Mouse (Mus musculus) forebrain, embryonic 14.5 days (tissue): ENCODE results near the gene Col1a1. TPM values are rescaled to one million over a fixed set of nuclear protein-coding genes. Genes with fewer than 3 reads are reported as not detected.
A peak's percentile ranks its signal among the peaks of the same experiment; 100 is the strongest.

Experiments used
- ATAC-seq: fragments of 200-750 bp; cut with Nextera tagmentation; 2 replicates; pipeline ENCODE4 v1.8.0; 2017; ENCODE audit warnings: mild to moderate bottlenecking, moderate library complexity
- DNase-seq: peaks from one replicate; pipeline ENCODE4 v3.0.0-alpha.2; 2015; ENCODE audit warnings: low spot score
- H3K27ac ChIP-seq: fragments of 300-500 bp; sonication (generic); 2 replicates; pipeline ENCODE4 v1.5.1; 2014; ENCODE audit warnings: low read depth, mild to moderate bottlenecking, control low read depth, low read length, moderate library complexity
- H3K27me3 ChIP-seq: fragments of 300-500 bp; sonication (generic); replicated peaks from 2 replicates; pipeline ENCODE4 v1.6.1; 2014; ENCODE audit warnings: low read length, control low read depth, mixed read lengths; ENCODE audit not compliant: control insufficient read depth, insufficient read depth
- H3K36me3 ChIP-seq: fragments of 300-500 bp; sonication (generic); 2 replicates; pipeline ENCODE4 v1.6.1; 2014; ENCODE audit warnings: low read length, control low read depth; ENCODE audit not compliant: control insufficient read depth, insufficient read depth
- H3K4me1 ChIP-seq: fragments of 300-500 bp; sonication (generic); 2 replicates; pipeline ENCODE4 v1.6.1; 2014; ENCODE audit warnings: antibody characterized with exemption, low read length, control low read depth; ENCODE audit not compliant: control insufficient read depth, insufficient read depth
- H3K4me2 ChIP-seq: fragments of 300-500 bp; sonication (generic); 2 replicates; pipeline ENCODE4 v1.6.1; 2014; ENCODE audit warnings: mild to moderate bottlenecking, control low read depth, low read length
- H3K4me3 ChIP-seq: fragments of 300-500 bp; sonication (generic); 2 replicates; pipeline ENCODE4 v1.5.1; 2014; ENCODE audit warnings: low read depth, low read length, control low read depth
- H3K9ac ChIP-seq: fragments of 300-500 bp; sonication (generic); 2 replicates; pipeline ENCODE4 v1.6.1; 2014; ENCODE audit warnings: mild to moderate bottlenecking, low read length, control low read depth, moderate library complexity
- H3K9me3 ChIP-seq: fragments of 300-500 bp; sonication (generic); replicated peaks from 2 replicates; pipeline ENCODE4 v1.6.1; 2016; ENCODE audit warnings: low read length, control low read depth, mixed read lengths; ENCODE audit not compliant: control insufficient read depth
- WGBS: fragments of 180-500 bp; shearing (Covaris S2); extraction: QIAGEN DNeasy Blood & Tissue Kit; methylation state at CpG from one replicate; pipeline ENCODE4 v1.1.7; 2014; 5-methylcytosine and 5-hydroxymethylcytosine counted together
- polyA plus RNA-seq: library from polyadenylated mRNA; unstranded; fragments of >200 nt; fragmentation: Nextera tagmentation; extraction: Ambion mirVana; gene quantifications from 2 replicates; pipeline ENCODE4 v1.2.1, GENCODE M21; 2014

Gene Col1a1
- polyA plus RNA-seq, 1 experiment from 2014 or later, result 20.6 TPM

DNA sequence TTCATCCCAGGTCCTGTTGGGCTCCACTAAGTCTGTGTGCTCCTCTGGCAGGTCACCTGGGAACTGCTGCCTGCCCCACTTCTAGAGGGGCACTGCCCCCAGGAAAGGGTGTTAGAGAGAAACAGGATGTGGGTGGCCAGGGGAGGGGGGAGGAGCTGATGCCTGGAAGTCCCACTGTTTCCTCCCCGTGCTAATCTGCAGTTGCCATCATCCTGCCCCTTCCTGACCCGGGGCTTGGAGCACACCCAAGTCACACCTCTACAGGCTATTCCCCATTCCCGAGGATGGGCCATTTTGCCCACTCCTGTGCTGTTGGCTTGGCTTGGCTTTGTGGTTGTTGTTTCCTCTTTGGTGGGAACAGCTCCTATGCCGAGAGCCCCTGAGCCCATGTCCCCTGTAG is 64.5 kb downstream of the Col1a1 start:
- ATAC-seq (peak; percentile 9; the same call in 1 of the 2 replicates), DNase-seq (no peak)
- Histone ChIP-seq H3K4me3 (no peak overlapping the region), H3K36me3 (peaks cover 91% of the 10 kb centered on the region), H3K9ac (no peak overlapping the region), H3K4me1 (peaks cover 17% of the 10 kb centered on the region), H3K27ac (no peak overlapping the region; the same call in 1 of the 2 replicates), H3K27me3 (no peaks in the 10 kb centered on the region), H3K9me3 (no peaks in the 10 kb centered on the region), H3K4me2 (no peak overlapping the region)
- 51% methylated on average over 4 of the region's 4 CpGs for WGBS

DNA sequence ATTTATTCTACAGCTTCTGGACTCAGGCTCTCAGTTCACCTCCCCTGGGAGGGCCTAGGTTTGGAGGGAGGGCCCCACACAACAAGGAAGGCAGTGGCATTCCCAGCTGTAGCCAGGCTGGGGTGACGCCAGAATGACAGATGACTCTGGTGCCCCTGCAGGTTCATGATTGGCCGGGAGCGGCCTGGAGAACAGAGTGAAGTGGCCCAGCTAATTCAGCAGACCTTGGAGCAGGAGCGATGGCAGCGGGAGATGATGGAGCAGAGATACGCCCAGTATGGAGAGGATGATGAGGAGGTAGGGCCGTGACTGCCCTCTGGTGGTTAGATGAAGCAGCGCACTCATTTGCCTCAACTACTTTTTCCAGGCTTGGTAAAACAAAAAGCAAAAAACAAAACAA is 65.0 kb downstream of the Col1a1 start:
- H3K27ac ChIP-seq, result no peak overlapping the region; the same call in 1 of the 2 replicates

DNA sequence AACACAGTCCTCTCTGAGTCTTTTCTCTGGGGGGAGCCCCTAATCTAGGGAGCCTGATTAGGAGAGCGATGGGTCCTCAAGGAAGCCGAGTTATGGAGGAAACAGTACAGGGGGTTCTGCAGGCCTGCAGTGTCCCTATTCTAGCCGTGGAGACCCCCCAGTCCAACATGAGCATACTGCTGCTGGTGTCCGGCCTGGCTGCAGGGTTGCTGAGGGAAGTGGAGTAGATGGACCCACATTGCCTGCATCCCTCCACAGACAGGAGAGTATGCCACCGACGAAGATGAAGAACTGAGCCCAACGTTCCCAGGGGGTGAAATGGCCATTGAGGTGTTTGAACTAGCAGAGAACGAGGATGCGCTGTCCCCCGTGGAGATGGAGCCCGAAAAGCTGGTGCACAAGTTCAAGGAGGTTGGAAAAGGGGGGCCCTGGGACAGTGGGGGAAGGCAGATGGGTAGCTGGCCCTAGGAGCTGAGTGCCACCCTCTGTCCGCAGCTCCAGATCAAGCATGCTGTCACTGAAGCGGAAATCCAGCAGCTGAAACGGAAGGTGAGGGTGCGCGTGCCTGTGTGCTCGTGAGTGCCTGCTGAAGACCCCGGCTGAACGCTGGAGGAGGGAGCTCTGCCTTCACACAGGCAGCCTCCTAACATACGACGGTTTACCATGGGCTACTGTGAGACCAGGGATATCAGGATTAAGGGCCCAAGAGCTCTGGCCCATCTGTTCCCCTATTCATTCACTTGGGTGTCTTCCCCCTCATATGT is 65.7 kb downstream of the Col1a1 start:
- Histone ChIP-seq H3K9ac (no peak overlapping the region), H3K27me3 (no peaks in the 10 kb centered on the region), H3K4me1 (peaks cover 17% of the 10 kb centered on the region), H3K36me3 (peaks cover 87% of the 10 kb centered on the region), H3K4me3 (no peak overlapping the region), H3K9me3 (no peaks in the 10 kb centered on the region), H3K27ac (0 out of 2 replicates have a peak overlapping the region, but pooled peaks have one; percentile 27), H3K4me2 (no peak overlapping the region)
- no peak for DNase-seq
- ATAC-seq, result no peak
- WGBS, result 86% methylated on average over 21 of the region's 21 CpGs

More for the DNA sequence above, 65.0 kb downstream of the Col1a1 start:
- no peak overlapping the region for H3K4me2 ChIP-seq
- H3K4me1 ChIP-seq, result peaks cover 15% of the 10 kb centered on the region
- H3K27me3 ChIP-seq, result no peaks in the 10 kb centered on the region
- H3K4me3 ChIP-seq, result no peak overlapping the region
- DNase-seq (peak; percentile 87), ATAC-seq (peak; percentile 66)
- no peaks in the 10 kb centered on the region for H3K9me3 ChIP-seq
- H3K9ac ChIP-seq, result no peak overlapping the region
- H3K36me3 ChIP-seq, result peaks cover 92% of the 10 kb centered on the region
- WGBS, result 1% methylated on average over 8 of the region's 8 CpGs

Other genes starting within 250 kb of the Col1a1 start
- not detected in 2 replicates for gene Gm11541, start 231.7 kb upstream of the Col1a1 start, polyA plus RNA-seq
- not detected in 2 replicates for gene Cdc34b, start 194.4 kb upstream of the Col1a1 start, polyA plus RNA-seq
- not detected in 2 replicates for gene Tmem92, start 153.5 kb upstream of the Col1a1 start, polyA plus RNA-seq
- not detected in 2 replicates for gene Hils1, start 31.4 kb downstream of the Col1a1 start, polyA plus RNA-seq
- gene Sgca, start 40.1 kb downstream of the Col1a1 start, polyA plus RNA-seq, result not detected in 2 replicates
- 20.8 and 21.8 TPM in 2 replicates for gene Ppp1r9b, start 54.8 kb downstream of the Col1a1 start, polyA plus RNA-seq
- 81.7 and 96.5 TPM in 2 replicates for gene Samd14, start 73.7 kb downstream of the Col1a1 start, polyA plus RNA-seq
- gene Pdk2, start 105.1 kb downstream of the Col1a1 start, polyA plus RNA-seq, result 20.1 and 24.2 TPM in 2 replicates
- 4.1 and 4.8 TPM in 2 replicates for gene Itga3, start 140.6 kb downstream of the Col1a1 start, polyA plus RNA-seq
- gene Dlx3, start 183.9 kb downstream of the Col1a1 start, polyA plus RNA-seq, result not detected in 2 replicates
- 0.11 TPM in 1 of 2 replicates, not detected in the other for gene Dlx4, start 210.0 kb downstream of the Col1a1 start, polyA plus RNA-seq